Mouse (Mus musculus): ENCODE results near the gene Tgfb2. TPM values are rescaled to one million over a fixed set of nuclear protein-coding genes. Genes with fewer than 3 reads are reported as not detected.

Tgfb2 gene
- total and polyA plus RNA-seq, 3 experiments: 0.12 to 0.19 TPM; not detected in 1

GRCm38 (mm10) chr1:186581666-186582065 lies 124.1 kb downstream of the Tgfb2 start (continued):
- no peak for TF ChIP-seq CHD1 (IDR thresholded peaks at IDR 0.05; ENCODE audit: low read depth, low read length)
- TF ChIP-seq HCFC1 (IDR thresholded peaks at IDR 0.05; ENCODE audit: low read depth, low read length): no peak
- TF ChIP-seq MAZ (IDR thresholded peaks at IDR 0.05; ENCODE audit: low read depth, low read length): no peak
- no peak for TF ChIP-seq GABPA (IDR thresholded peaks at IDR 0.05; ENCODE audit: low read depth, low read length)
- TF ChIP-seq MYB (IDR thresholded peaks at IDR 0.05; ENCODE audit: low read depth, low read length): no peak

DNA sequence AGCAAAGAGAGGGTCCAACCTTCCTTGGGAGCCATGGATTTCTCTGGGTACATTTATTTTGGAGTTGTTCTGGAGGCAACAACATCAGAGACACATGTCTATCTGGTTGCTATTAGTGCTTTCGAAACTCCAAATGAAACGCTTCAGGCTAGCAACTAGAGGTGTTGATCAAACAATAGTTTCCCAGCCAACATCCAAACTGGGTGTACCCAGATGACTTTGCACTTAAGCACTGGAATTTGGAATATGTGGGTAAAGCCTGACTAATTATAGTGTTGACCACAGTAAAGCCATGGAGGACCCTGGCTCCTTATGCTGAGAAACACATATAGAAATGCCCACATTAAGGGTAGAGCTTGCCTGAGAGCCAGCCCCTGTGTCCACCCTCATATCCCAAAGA lies 124.7 kb downstream of the Tgfb2 start:
- H3K9ac ChIP-seq (ENCODE audit: control insufficient read depth, low read depth, low read length, poor library complexity, severe bottlenecking): no peak overlapping the region
- H3K27me3 ChIP-seq (ENCODE audit: control insufficient read depth in 1 of 2, insufficient read depth in 2 of 2, low read length in 2 of 2): no peaks in the 10 kb centered on the region
- no peak for TF ChIP-seq ZNF384 (IDR thresholded peaks at IDR 0.05; ENCODE audit: low read depth, low read length)
- TF ChIP-seq ZKSCAN1 (IDR thresholded peaks at IDR 0.05; ENCODE audit: low read depth, low read length): no peak
- no peak for TF ChIP-seq JUND (IDR thresholded peaks at IDR 0.05; ENCODE audit: low read depth, low read length)
- TF ChIP-seq CTCF (IDR thresholded peaks at IDR 0.05 in 2 of 3, conservative IDR thresholded peaks at IDR 0.05 in 1 of 3; ENCODE audit: control insufficient read depth in 1 of 3, insufficient read depth in 1 of 3, low read depth in 2 of 3, low read length in 3 of 3, poor library complexity in 1 of 3, severe bottlenecking in 1 of 3): no peak
- no peak for TF ChIP-seq SMC3 (IDR thresholded peaks at IDR 0.05; ENCODE audit: low read depth, low read length)
- TF ChIP-seq E2F4 (IDR thresholded peaks at IDR 0.05; ENCODE audit: borderline replicate concordance, low read depth, low read length): no peak
- no peak for TF ChIP-seq ETS1 (IDR thresholded peaks at IDR 0.05; ENCODE audit: low read depth, low read length)
- TF ChIP-seq ZMIZ1 (IDR thresholded peaks at IDR 0.05; ENCODE audit: low read depth, low read length): no peak
- no peak for TF ChIP-seq GABPA (IDR thresholded peaks at IDR 0.05; ENCODE audit: low read depth, low read length)
- no peak for TF ChIP-seq TCF12 (IDR thresholded peaks at IDR 0.05; ENCODE audit: low read depth, low read length)
- no peak overlapping the region for H3K27ac ChIP-seq (ENCODE audit: control insufficient read depth, low read depth, low read length)
- no peaks in the 10 kb centered on the region for H3K36me3 ChIP-seq (ENCODE audit: control insufficient read depth in 1 of 2, insufficient read depth in 2 of 2, low read length in 2 of 2)
- no peaks in the 10 kb centered on the region for H3K79me2 ChIP-seq (ENCODE audit: control insufficient read depth, insufficient read depth, low read length, poor library complexity)
- no peaks in the 10 kb centered on the region for H3K4me1 ChIP-seq (ENCODE audit: control insufficient read depth in 1 of 2, insufficient read depth in 2 of 2, low read length in 2 of 2)
- no peak for DNase-seq (ENCODE audit: low read depth, low spot score)
- no peaks in the 10 kb centered on the region for H3K9me3 ChIP-seq (replicated peaks; ENCODE audit: insufficient read depth, low read length)
- no peak overlapping the region for H3K4me3 ChIP-seq (ENCODE audit: control insufficient read depth in 1 of 2, insufficient read depth in 1 of 2, low read depth in 2 of 2, low read length in 2 of 2)

- Histone ChIP-seq H3K79me2 (ENCODE audit: control insufficient read depth, insufficient read depth, low read length, poor library complexity) (no peaks in the 10 kb centered on the region), H3K27ac (ENCODE audit: control insufficient read depth, low read depth, low read length) (no peak overlapping the region), H3K9me3 (replicated peaks; ENCODE audit: insufficient read depth, low read length) (no peaks in the 10 kb centered on the region), H3K4me1 (ENCODE audit: control insufficient read depth in 1 of 2, insufficient read depth in 2 of 2, low read length in 2 of 2) (no peaks in the 10 kb centered on the region), H3K27me3 (ENCODE audit: control insufficient read depth in 1 of 2, insufficient read depth in 2 of 2, low read length in 2 of 2) (no peaks in the 10 kb centered on the region), H3K36me3 (ENCODE audit: control insufficient read depth in 1 of 2, insufficient read depth in 2 of 2, low read length in 2 of 2) (no peaks in the 10 kb centered on the region), H3K9ac (ENCODE audit: control insufficient read depth, low read depth, low read length, poor library complexity, severe bottlenecking) (no peak overlapping the region), H3K4me3 (ENCODE audit: control insufficient read depth in 1 of 2, insufficient read depth in 1 of 2, low read depth in 2 of 2, low read length in 2 of 2) (no peak overlapping the region)
- DNase-seq (ENCODE audit: low read depth, low spot score): no peak
- no peak for TF ChIP-seq E2F4 (IDR thresholded peaks at IDR 0.05; ENCODE audit: borderline replicate concordance, low read depth, low read length)
- no peak for TF ChIP-seq ZNF384 (IDR thresholded peaks at IDR 0.05; ENCODE audit: low read depth, low read length)
- no peak for TF ChIP-seq TBP (IDR thresholded peaks at IDR 0.05; ENCODE audit: low read depth, low read length)
- TF ChIP-seq CTCF (IDR thresholded peaks at IDR 0.05 in 2 of 3, conservative IDR thresholded peaks at IDR 0.05 in 1 of 3; ENCODE audit: control insufficient read depth in 1 of 3, insufficient read depth in 1 of 3, low read depth in 2 of 3, low read length in 3 of 3, poor library complexity in 1 of 3, severe bottlenecking in 1 of 3): no peak
These were observed 128.5 kb downstream of the Tgfb2 start for GRCm38 (mm10) chr1:186577302-186577701.

All from MEL (cell line).